Mouse (Mus musculus) MEL (cell line): ENCODE measurements at regions not wholly inside any gene's neighbourhood (a gene's known extent, or its start where the extent isn't known, plus 50 kb on each side); places are given as distances from the start of the nearest gene placed in this dataset.

Experiments used
- DNase-seq: peaks from one replicate; pipeline ENCODE4 v3.0.0; 2011; ENCODE audit warnings: low read depth, low spot score
- H3K27ac ChIP-seq: 2 replicates; pipeline ENCODE4 v1.5.1; 2012; ENCODE audit warnings: low read depth, mild to moderate bottlenecking, control low read depth, low read length, moderate library complexity; ENCODE audit not compliant: control insufficient read depth
- H3K27me3 ChIP-seq, 2 experiments: fragments of 150-350 bp in 1 of 2; sonication (generic) in 1 of 2; 2 replicates each; pipeline ENCODE4 v1.6.1; 2012; ENCODE audit warnings: low read length in 2 of 2, mild to moderate bottlenecking in 2 of 2, improper control_type of control experiment in 1 of 2, moderate library complexity in 1 of 2; ENCODE audit not compliant: insufficient read depth in 2 of 2, control insufficient read depth in 1 of 2
- H3K36me3 ChIP-seq, 2 experiments: 2 replicates each; pipeline ENCODE4 v1.6.1; 2012 to 2014; ENCODE audit warnings: low read length in 2 of 2, improper control_type of control experiment in 1 of 2, inconsistent platforms in 1 of 2, mild to moderate bottlenecking in 1 of 2; ENCODE audit not compliant: insufficient read depth in 2 of 2, control insufficient read depth in 1 of 2
- H3K4me1 ChIP-seq, 2 experiments: fragments of 150-350 bp in 1 of 2; sonication (generic) in 1 of 2; 2 replicates each; pipeline ENCODE4 v1.6.1; 2012; ENCODE audit warnings: low read length in 2 of 2, improper control_type of control experiment in 1 of 2, mild to moderate bottlenecking in 1 of 2; ENCODE audit not compliant: insufficient read depth in 2 of 2, control insufficient read depth in 1 of 2
- H3K4me3 ChIP-seq, 2 experiments: fragments of 150-350 bp in 1 of 2; sonication (generic) in 1 of 2; 2 replicates each; pipeline ENCODE4 v1.5.1; 2012; ENCODE audit warnings: low read depth in 2 of 2, low read length in 2 of 2, mild to moderate bottlenecking in 2 of 2, moderate library complexity in 2 of 2, control low read depth in 1 of 2, improper control_type of control experiment in 1 of 2; ENCODE audit not compliant: control insufficient read depth in 1 of 2, insufficient read depth in 1 of 2
- H3K79me2 ChIP-seq: 2 replicates; pipeline ENCODE4 v1.6.1; 2012; ENCODE audit warnings: mild to moderate bottlenecking, low read length, moderate library complexity; ENCODE audit not compliant: control insufficient read depth, poor library complexity, insufficient read depth
- H3K9ac ChIP-seq: 2 replicates; pipeline ENCODE4 v1.6.1; 2012; ENCODE audit warnings: low read depth, mild to moderate bottlenecking, control low read depth, low read length, moderate library complexity; ENCODE audit not compliant: control insufficient read depth, poor library complexity, severe bottlenecking
- H3K9me3 ChIP-seq: fragments of 150-350 bp; sonication (generic); replicated peaks from 2 replicates; pipeline ENCODE4 v1.6.1; 2012; ENCODE audit warnings: mild to moderate bottlenecking, low read length, improper control_type of control experiment, moderate library complexity; ENCODE audit not compliant: insufficient read depth
- CHD1 ChIP-seq: IDR thresholded peaks from 2 replicates; pipeline ENCODE4 v1.6.1; 2012; ENCODE audit warnings: low read depth, mild to moderate bottlenecking, inconsistent platforms, low read length, improper control_type of control experiment
- CTCF ChIP-seq, 3 experiments: IDR thresholded peaks in 2 of 3; conservative IDR thresholded peaks in 1 of 3; 2 replicates each; pipeline ENCODE4 v1.5.1; 2011 to 2012; ENCODE audit warnings: low read length in 3 of 3, low read depth in 2 of 3, mild to moderate bottlenecking in 2 of 3, improper control_type of control experiment in 1 of 3, inconsistent platforms in 1 of 3, mixed read lengths in 1 of 3, moderate library complexity in 1 of 3; ENCODE audit not compliant: control insufficient read depth in 1 of 3, insufficient read depth in 1 of 3, poor library complexity in 1 of 3, severe bottlenecking in 1 of 3
- E2F4 ChIP-seq: IDR thresholded peaks from 2 replicates; pipeline ENCODE4 v1.6.1; 2011; ENCODE audit warnings: low read depth, low read length, improper control_type of control experiment, borderline replicate concordance
- EP300 ChIP-seq, 2 experiments: IDR thresholded peaks; 2 replicates each; pipeline ENCODE4 v1.6.1; 2011; ENCODE audit warnings: improper control_type of control experiment in 2 of 2, low read length in 2 of 2, low read depth in 1 of 2, mild to moderate bottlenecking in 1 of 2
- GABPA ChIP-seq: IDR thresholded peaks from 2 replicates; pipeline ENCODE4 v1.6.1; 2012; ENCODE audit warnings: low read depth, mild to moderate bottlenecking, inconsistent platforms, low read length, improper control_type of control experiment, moderate library complexity
- HCFC1 ChIP-seq: IDR thresholded peaks from 2 replicates; pipeline ENCODE4 v1.6.1; 2012; ENCODE audit warnings: low read depth, mild to moderate bottlenecking, inconsistent platforms, low read length, improper control_type of control experiment, moderate library complexity
- KAT2A ChIP-seq: conservative IDR thresholded peaks from 2 replicates; pipeline ENCODE4 v1.6.1; 2012; ENCODE audit warnings: low read depth, low read length, improper control_type of control experiment, inconsistent platforms
- MAZ ChIP-seq: IDR thresholded peaks from 2 replicates; pipeline ENCODE4 v1.6.1; 2012; ENCODE audit warnings: low read depth, mild to moderate bottlenecking, inconsistent platforms, low read length, improper control_type of control experiment
- MEF2A ChIP-seq: IDR thresholded peaks from 2 replicates; pipeline ENCODE4 v1.6.1; 2014; ENCODE audit warnings: low read depth, mild to moderate bottlenecking, inconsistent platforms, low read length, improper control_type of control experiment; ENCODE audit not compliant: poor library complexity, insufficient replicate concordance, severe bottlenecking; ENCODE audit errors: extremely low read depth
- MXI1 ChIP-seq: IDR thresholded peaks from 2 replicates; pipeline ENCODE4 v1.6.1; 2011; ENCODE audit warnings: mild to moderate bottlenecking, low read depth, low read length, improper control_type of control experiment
- NELFE ChIP-seq: IDR thresholded peaks from 2 replicates; pipeline ENCODE4 v1.6.1; 2011; ENCODE audit warnings: low read depth, low read length, improper control_type of control experiment
- POLR2AphosphoS5 ChIP-seq: IDR thresholded peaks from 2 replicates; pipeline ENCODE4 v1.6.1; 2012; ENCODE audit warnings: low read depth, borderline replicate concordance, mild to moderate bottlenecking, inconsistent platforms, low read length, moderate library complexity, mixed read lengths
- RAD21 ChIP-seq: IDR thresholded peaks from 2 replicates; pipeline ENCODE4 v1.6.1; 2011; ENCODE audit warnings: mild to moderate bottlenecking, low read depth, low read length, improper control_type of control experiment
- SMC3 ChIP-seq: IDR thresholded peaks from 2 replicates; pipeline ENCODE4 v1.6.1; 2011; ENCODE audit warnings: low read depth, low read length, improper control_type of control experiment
- TAL1 ChIP-seq: IDR thresholded peaks from 2 replicates; pipeline ENCODE4 v1.6.1; 2012; ENCODE audit warnings: mild to moderate bottlenecking, inconsistent platforms, low read length, moderate library complexity, mixed read lengths
- TBP ChIP-seq: IDR thresholded peaks from 2 replicates; pipeline ENCODE4 v1.8.0; 2011; ENCODE audit warnings: low read depth, low read length, improper control_type of control experiment
- TCF12 ChIP-seq: IDR thresholded peaks from 2 replicates; pipeline ENCODE4 v1.6.1; 2014; ENCODE audit warnings: low read depth, mild to moderate bottlenecking, inconsistent platforms, low read length, improper control_type of control experiment, moderate library complexity
- UBTF ChIP-seq: IDR thresholded peaks from 2 replicates; pipeline ENCODE4 v1.6.1; 2012; ENCODE audit warnings: low read depth, mild to moderate bottlenecking, inconsistent platforms, low read length, improper control_type of control experiment, moderate library complexity, borderline replicate concordance; ENCODE audit not compliant: insufficient read depth
- USF1 ChIP-seq: IDR thresholded peaks from 2 replicates; pipeline ENCODE4 v1.6.1; 2014; ENCODE audit warnings: low read depth, mild to moderate bottlenecking, inconsistent platforms, low read length, improper control_type of control experiment, moderate library complexity
- ZC3H11A ChIP-seq: IDR thresholded peaks from 2 replicates; pipeline ENCODE4 v1.6.1; 2012; ENCODE audit warnings: low read depth, mild to moderate bottlenecking, inconsistent platforms, low read length, improper control_type of control experiment
- ZKSCAN1 ChIP-seq: IDR thresholded peaks from 2 replicates; pipeline ENCODE4 v1.6.1; 2012; ENCODE audit warnings: low read depth, mild to moderate bottlenecking, inconsistent platforms, low read length, improper control_type of control experiment, moderate library complexity
- ZMIZ1 ChIP-seq: IDR thresholded peaks from 2 replicates; pipeline ENCODE4 v1.6.1; 2012; ENCODE audit warnings: low read depth, mild to moderate bottlenecking, inconsistent platforms, low read length, improper control_type of control experiment, moderate library complexity
- ZNF384 ChIP-seq: IDR thresholded peaks from 2 replicates; pipeline ENCODE4 v1.6.1; 2012; ENCODE audit warnings: low read depth, mild to moderate bottlenecking, inconsistent platforms, low read length, improper control_type of control experiment

- TF ChIP-seq ZKSCAN1, result no peak
- TF ChIP-seq TBP, result no peak
- peak; percentile 79 for TF ChIP-seq RAD21
- TF ChIP-seq MEF2A, result no peak
- no peak for TF ChIP-seq EP300 (IDR thresholded peaks at IDR 0.05; ENCODE audit: low read depth in 1 of 2, low read length in 2 of 2)
- peak; percentile 20 to 68 (median 21); a peak in 2 of 6 replicates for TF ChIP-seq CTCF (IDR thresholded peaks at IDR 0.05 in 2 of 3, conservative IDR thresholded peaks at IDR 0.05 in 1 of 3; ENCODE audit: control insufficient read depth in 1 of 3, insufficient read depth in 1 of 3, low read depth in 2 of 3, low read length in 3 of 3, poor library complexity in 1 of 3, severe bottlenecking in 1 of 3)
- peak; percentile 84 for TF ChIP-seq ZC3H11A
- no peak for TF ChIP-seq MXI1
- TF ChIP-seq MAZ, result no peak
- TF ChIP-seq CHD1, result no peak
- TF ChIP-seq POLR2AphosphoS5, result no peak
- TF ChIP-seq E2F4, result no peak
- TF ChIP-seq HCFC1, result no peak
- no peak for TF ChIP-seq UBTF
- TF ChIP-seq GABPA, result no peak
- TF ChIP-seq NELFE, result no peak
- TF ChIP-seq ZMIZ1, result no peak
- TF ChIP-seq KAT2A, result no peak
- TF ChIP-seq USF1, result no peak
- TF ChIP-seq ZNF384, result no peak
- peak; percentile 70 for TF ChIP-seq SMC3
- no peak for TF ChIP-seq TAL1
- TF ChIP-seq TCF12, result no peak
- TF ChIP-seq, all 39 proteins: peak for 4
- H3K27ac ChIP-seq, result no peak overlapping the region
- H3K79me2 ChIP-seq, result no peaks in the 10 kb centered on the region
- H3K9me3 ChIP-seq, result no peaks in the 10 kb centered on the region
- H3K4me3 ChIP-seq, result no peak overlapping the region
- DNase-seq, result peak; percentile 86
- H3K36me3 ChIP-seq, result no peaks in the 10 kb centered on the region
- no peak overlapping the region for H3K9ac ChIP-seq
- no peaks in the 10 kb centered on the region for H3K4me1 ChIP-seq
- H3K27me3 ChIP-seq, result no peaks in the 10 kb centered on the region
These were observed 418.8 kb upstream of the Tpm3-rs7 start for GRCm38 (mm10) chr14:112895561-112895960.
